Mouse (Mus musculus) heart, adult 2 months (tissue): ENCODE measurements around the gene Lrrc8a. TPM values are rescaled to one million over a fixed set of nuclear protein-coding genes. Genes with fewer than 3 reads are reported as not detected.

ENCODE experiments used
- DNase-seq, 2 experiments: peaks; one replicate each; pipeline ENCODE4 v3.0.0; 2021
- H3K27ac ChIP-seq: fragments of 200-600 bp; 2 replicates; pipeline ENCODE4 v1.8.1; 2022
- H3K27me3 ChIP-seq: fragments of 200-500 bp; 2 replicates; pipeline ENCODE4 v1.6.1; 2012; ENCODE audit warnings: mild to moderate bottlenecking, low read length, inconsistent platforms, mixed read lengths; ENCODE audit not compliant: control insufficient read depth, insufficient read depth
- H3K36me3 ChIP-seq: fragments of 200-500 bp; 2 replicates; pipeline ENCODE4 v1.6.1; 2012; ENCODE audit warnings: low read length, inconsistent platforms; ENCODE audit not compliant: control insufficient read depth, insufficient read depth
- H3K4me1 ChIP-seq: fragments of 200-500 bp; 2 replicates; pipeline ENCODE4 v1.6.1; 2011; ENCODE audit warnings: low read length; ENCODE audit not compliant: control insufficient read depth, insufficient read depth
- H3K4me3 ChIP-seq: fragments of 200-600 bp; 2 replicates; pipeline ENCODE4 v1.8.1; 2022
- H3K79me2 ChIP-seq: fragments of 200-500 bp; replicated peaks from 2 replicates; pipeline ENCODE4 v1.6.1; 2012; ENCODE audit warnings: mild to moderate bottlenecking, inconsistent platforms, low read length, moderate library complexity, mixed read lengths; ENCODE audit not compliant: control insufficient read depth, insufficient read depth
- H3K9ac ChIP-seq: fragments of 200-500 bp; 2 replicates; pipeline ENCODE4 v1.6.1; 2012; ENCODE audit warnings: low read depth, mild to moderate bottlenecking, control low read depth, inconsistent platforms, low read length, mixed read lengths
- CTCF ChIP-seq: fragments of 200-600 bp; IDR thresholded peaks from 2 replicates; pipeline ENCODE4 v1.8.1; 2022; ENCODE audit warnings: antibody characterized with exemption, mild to moderate bottlenecking, moderate library complexity
- EP300 ChIP-seq: fragments of 200-500 bp; IDR thresholded peaks from 2 replicates; pipeline ENCODE4 v1.6.1; 2011; ENCODE audit warnings: low read depth, low read length, control low read depth; ENCODE audit not compliant: insufficient read depth
- POLR2A ChIP-seq: fragments of 200-500 bp; IDR thresholded peaks from 2 replicates; pipeline ENCODE4 v1.6.1; 2011; ENCODE audit warnings: mild to moderate bottlenecking, low read depth, low read length, control low read depth; ENCODE audit not compliant: insufficient read depth
- WGBS: fragments of 180-500 bp; shearing (Covaris S2); methylation state at CpG from one replicate; pipeline ENCODE4 v1.1.7; 2018; 5-methylcytosine and 5-hydroxymethylcytosine counted together
- intact Hi-C: fragments of 180-260 bp; cut with DNase I; formaldehyde crosslinking; loops from one replicate; pipeline ENCODE4 v1.15.1; 2025
- long read RNA-seq: library from polyadenylated mRNA; stranded (forward); transcript quantifications from one replicate; pipeline ENCODE4 v2.0.0, GENCODE M21; 2021
- polyA plus RNA-seq: library from polyadenylated mRNA; depleted of rRNA; stranded (reverse); fragments of >200 nt; gene quantifications from 2 replicates; pipeline ENCODE4 v1.2.3, GENCODE M21; 2012; rRNA removed
- total RNA-seq, 2 experiments: library from RNA; stranded (reverse); gene quantifications; 2 replicates each; pipeline ENCODE4 v1.2.3; 2021

Lrrc8a gene
- total RNA-seq (10 to 100 TPM; 68.2 to 83.3 TPM), polyA plus RNA-seq (46.4 and 49.1 TPM in 2 replicates)
- long read RNA-seq, full-length matches to known transcripts = 16 of 20 reads
- long read RNA-seq, partial matches to known transcripts = 4 of 20 reads
- long read RNA-seq, other reads (novel, unspliced or antisense) = 0 of 20 reads

- WGBS = under 1% methylated on average over 67 of the region's 67 CpGs
- H3K4me3 ChIP-seq = peak within 1 kb of the TSS; percentile 81
- TF ChIP-seq POLR2A (peak; percentile 73), EP300 (peak; percentile 68; the same call in 1 of the 2 replicates), CTCF (peak; percentile 68)
Observed at GRCm38 (mm10) chr2:30237199-30237880, at the start of gene Lrrc8a. Lrrc8a (plus strand) TSS chr2:30237715.

GRCm38 (mm10) chr2:30191790-30192580 lies 45.5 kb upstream of the Lrrc8a start:
- Histone ChIP-seq H3K4me1 (no peaks in the 10 kb centered on the region), H3K79me2 (no peaks in the 10 kb centered on the region), H3K27me3 (no peaks in the 10 kb centered on the region), H3K36me3 (no peaks in the 10 kb centered on the region), H3K27ac (no peak overlapping the region), H3K9ac (no peak overlapping the region), H3K4me3 (no peak overlapping the region)
- intact Hi-C loops = no loop called here
- no peak for DNase-seq
- TF ChIP-seq CTCF = no peak
- WGBS = 85% methylated on average over 12 of the region's 12 CpGs

More at GRCm38 (mm10) chr2:30237199-30237880, at the start of gene Lrrc8a:
- DNase-seq = peak; percentile 100
- Histone ChIP-seq H3K9ac (peak within 1 kb of the TSS; percentile 85), H3K27ac (peak within 1 kb of the TSS; percentile 98), H3K27me3 (no peaks in the 10 kb centered on the region), H3K4me1 (peaks cover 27% of the 10 kb centered on the region), H3K79me2 (no peaks in the 10 kb centered on the region; the same call in 1 of the 2 replicates), H3K36me3 (peaks cover 19% of the 10 kb centered on the region)
- intact Hi-C loops = loop anchor here (1.0 to 2.0 kb wide), 3 partner anchors 31 to 61 kb away; no protein-coding TSS in a partner anchor

- H3K27me3 ChIP-seq = no peaks in the 10 kb centered on the region
Observed at GRCm38 (mm10) chr2:30194656-30195055, 42.9 kb upstream of the Lrrc8a start.

GRCm38 (mm10) chr2:30198021-30198420 lies 39.5 kb upstream of the Lrrc8a start:
- intact Hi-C loops = no loop called here
- WGBS = 67% methylated on average over 4 of the region's 4 CpGs

More at GRCm38 (mm10) chr2:30194656-30195055, 42.9 kb upstream of the Lrrc8a start:
- whole genome bisulfite sequencing = 73% methylated on average over 3 of the region's 3 CpGs
- TF ChIP-seq EP300 (no peak), CTCF (no peak), POLR2A (no peak)
- Histone ChIP-seq H3K4me1 (no peaks in the 10 kb centered on the region), H3K36me3 (no peaks in the 10 kb centered on the region), H3K4me3 (no peak overlapping the region), H3K79me2 (no peaks in the 10 kb centered on the region), H3K27ac (no peak overlapping the region), H3K9ac (no peak overlapping the region)
- intact Hi-C loops = no loop called here
- DNase-seq = no peak

GRCm38 (mm10) chr2:30199984-30200383 lies 37.5 kb upstream of the Lrrc8a start:
- no peak for TF ChIP-seq POLR2A
- TF ChIP-seq CTCF = no peak
- no peak for TF ChIP-seq EP300
- WGBS = 67% methylated on average over 1 of the region's 1 CpGs
- Histone ChIP-seq H3K36me3 (no peaks in the 10 kb centered on the region), H3K9ac (no peak overlapping the region), H3K27me3 (no peaks in the 10 kb centered on the region), H3K27ac (no peak overlapping the region), H3K4me3 (no peak overlapping the region), H3K79me2 (no peaks in the 10 kb centered on the region; the same call in 1 of the 2 replicates), H3K4me1 (peaks cover 1% of the 10 kb centered on the region; the same call in 1 of the 2 replicates)
- DNase-seq = no peak
- intact Hi-C loops = no loop called here

More at GRCm38 (mm10) chr2:30198021-30198420, 39.5 kb upstream of the Lrrc8a start:
- H3K27ac ChIP-seq = no peak overlapping the region
- no peaks in the 10 kb centered on the region for H3K4me1 ChIP-seq
- no peak for DNase-seq
- H3K4me3 ChIP-seq = no peak overlapping the region
- no peaks in the 10 kb centered on the region for H3K36me3 ChIP-seq
- TF ChIP-seq POLR2A (no peak), CTCF (no peak), EP300 (no peak)
- H3K79me2 ChIP-seq = no peaks in the 10 kb centered on the region
- H3K27me3 ChIP-seq = no peaks in the 10 kb centered on the region
- no peak overlapping the region for H3K9ac ChIP-seq
